Mouse (Mus musculus) embryonic fibroblast, embryonic 13.5 days (primary cell): ENCODE results near the gene Capn2.

Experiments used
- CTCF ChIP-seq: IDR thresholded peaks from 2 replicates; pipeline ENCODE4 v1.5.1; 2011; ENCODE audit warnings: mild to moderate bottlenecking, control low read depth, low read length, moderate library complexity, borderline replicate concordance; ENCODE audit not compliant: insufficient read depth
- POLR2A ChIP-seq: IDR thresholded peaks from 2 replicates; pipeline ENCODE4 v1.6.1; 2011; ENCODE audit warnings: low read depth, mild to moderate bottlenecking, control low read depth, low read length, moderate library complexity

DNA sequence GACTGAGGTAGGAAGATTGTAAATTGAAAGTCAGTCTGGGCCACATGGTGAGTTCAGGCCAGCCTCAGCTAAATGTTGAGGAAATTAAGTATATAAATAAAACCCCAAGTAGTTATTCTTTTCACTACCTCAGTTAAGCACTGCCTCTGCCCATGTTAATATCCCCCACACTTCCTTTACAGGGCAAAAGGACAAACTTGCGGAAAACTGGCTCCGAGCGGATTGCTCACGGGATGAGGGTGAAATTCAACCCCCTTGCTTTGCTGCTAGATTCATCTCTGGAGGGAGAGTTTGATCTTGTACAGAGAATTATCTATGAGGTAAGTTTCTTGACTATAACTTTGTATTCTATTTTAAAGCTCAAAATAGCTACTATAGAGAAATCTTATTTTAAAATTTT lies 64.9 kb downstream of the Capn2 start:
- TF ChIP-seq CTCF (no peak), POLR2A (no peak)
